Mouse (Mus musculus) CH12.LX (cell line): ENCODE results near the gene Adam11.

ENCODE experiments used
- CHD2 ChIP-seq: IDR thresholded peaks from 2 replicates; pipeline ENCODE4 v1.6.1; 2011; ENCODE audit warnings: low read length, improper control_type of control experiment
- CTCF ChIP-seq, 2 experiments: IDR thresholded peaks in 1 of 2; conservative IDR thresholded peaks in 1 of 2; 2 replicates each; pipeline ENCODE4 v1.5.1; 2011 to 2012; ENCODE audit warnings: low read depth in 2 of 2, low read length in 2 of 2, improper control_type of control experiment in 1 of 2, inconsistent platforms in 1 of 2, mild to moderate bottlenecking in 1 of 2, moderate library complexity in 1 of 2
- EP300 ChIP-seq: IDR thresholded peaks from 2 replicates; pipeline ENCODE4 v1.6.1; 2011; ENCODE audit warnings: low read length, improper control_type of control experiment
- HCFC1 ChIP-seq: IDR thresholded peaks from 2 replicates; pipeline ENCODE4 v1.6.1; 2012; ENCODE audit warnings: low read depth, mild to moderate bottlenecking, inconsistent platforms, low read length, improper control_type of control experiment
- JUND ChIP-seq: conservative IDR thresholded peaks from 2 replicates; pipeline ENCODE4 v1.6.1; 2011; ENCODE audit warnings: low read depth, low read length, improper control_type of control experiment
- MAX ChIP-seq: IDR thresholded peaks from 2 replicates; pipeline ENCODE4 v1.6.1; 2011; ENCODE audit warnings: low read length, improper control_type of control experiment
- MXI1 ChIP-seq: IDR thresholded peaks from 2 replicates; pipeline ENCODE4 v1.6.1; 2011; ENCODE audit warnings: mild to moderate bottlenecking, low read depth, low read length, improper control_type of control experiment
- MYC ChIP-seq: IDR thresholded peaks from 2 replicates; pipeline ENCODE4 v1.6.1; 2011; ENCODE audit warnings: low read depth, mild to moderate bottlenecking, improper control_type of control experiment, low read length
- POLR2A ChIP-seq: IDR thresholded peaks from 2 replicates; pipeline ENCODE4 v1.6.1; 2011; ENCODE audit warnings: low read depth, mild to moderate bottlenecking, improper control_type of control experiment, low read length
- POLR2AphosphoS2 ChIP-seq: IDR thresholded peaks from 2 replicates; pipeline ENCODE4 v1.6.1; 2011; ENCODE audit warnings: low read depth, low read length, improper control_type of control experiment
- SIN3A ChIP-seq: IDR thresholded peaks from 2 replicates; pipeline ENCODE4 v1.6.1; 2012; ENCODE audit warnings: low read length, improper control_type of control experiment, inconsistent platforms
- TBP ChIP-seq: conservative IDR thresholded peaks from 2 replicates; pipeline ENCODE4 v1.6.1; 2011; ENCODE audit warnings: low read depth, low read length, improper control_type of control experiment
- UBTF ChIP-seq: IDR thresholded peaks from 2 replicates; pipeline ENCODE4 v1.6.1; 2012; ENCODE audit warnings: low read depth, mild to moderate bottlenecking, inconsistent platforms, low read length, improper control_type of control experiment, moderate library complexity

- TF ChIP-seq CTCF (conservative IDR thresholded peaks at IDR 0.05 in 1 of 2, IDR thresholded peaks at IDR 0.05 in 1 of 2; ENCODE audit: low read depth in 2 of 2, low read length in 2 of 2) (no peak), TBP (no peak), POLR2A (no peak), MAX (no peak), UBTF (no peak), EP300 (no peak), POLR2AphosphoS2 (no peak), HCFC1 (no peak), MXI1 (no peak), CHD2 (no peak), SIN3A (no peak), MYC (no peak), JUND (no peak)
These were observed 19.9 kb upstream of the Adam11 start for GRCm38 (mm10) chr11:102741129-102741950.
